Mouse (Mus musculus): ENCODE data around the gene Psmb3. TPM values are rescaled to one million over a fixed set of nuclear protein-coding genes. Genes with fewer than 3 reads are reported as not detected.

The Psmb3 gene
- total and polyA plus RNA-seq, 3 experiments, result 648 to 914 TPM; not detected in 1

- peaks cover 11% of the 10 kb centered on the region for H3K79me2 ChIP-seq (ENCODE audit: control insufficient read depth, insufficient read depth, low read length, poor library complexity)
- H3K4me3 ChIP-seq (ENCODE audit: control insufficient read depth in 1 of 2, insufficient read depth in 1 of 2, low read depth in 2 of 2, low read length in 2 of 2), result peak overlapping the region; percentile 62 to 66
- H3K9ac ChIP-seq (ENCODE audit: control insufficient read depth, low read depth, low read length, poor library complexity, severe bottlenecking), result peak overlapping the region; percentile 53
- peak; percentile 65 for TF ChIP-seq HCFC1 (IDR thresholded peaks at IDR 0.05; ENCODE audit: low read depth, low read length)
- no peak for TF ChIP-seq CHD2 (IDR thresholded peaks at IDR 0.05; ENCODE audit: low read length)
- no peak for TF ChIP-seq E2F4 (IDR thresholded peaks at IDR 0.05; ENCODE audit: borderline replicate concordance, low read depth, low read length)
- TF ChIP-seq POLR2AphosphoS5 (IDR thresholded peaks at IDR 0.05; ENCODE audit: borderline replicate concordance, low read depth, low read length), result no peak
- 0 out of 4 replicates have a peak, but pooled peaks of 1 of the 2 experiments have one; percentile 12 for TF ChIP-seq POLR2A (IDR thresholded peaks at IDR 0.05; ENCODE audit: control insufficient read depth in 1 of 2, insufficient read depth in 1 of 2, low read depth in 1 of 2, low read length in 2 of 2, poor library complexity in 1 of 2)
- no peak for TF ChIP-seq MYC (IDR thresholded peaks at IDR 0.05; ENCODE audit: low read depth, low read length)
- TF ChIP-seq ZNF384 (IDR thresholded peaks at IDR 0.05; ENCODE audit: low read depth, low read length), result no peak
- peak; percentile 34; the same call in 1 of the 2 replicates for TF ChIP-seq ELF1 (IDR thresholded peaks at IDR 0.05; ENCODE audit: low read depth, low read length)
- TF ChIP-seq ETS1 (IDR thresholded peaks at IDR 0.05; ENCODE audit: low read depth, low read length), result 0 out of 2 replicates have a peak, but pooled peaks have one; percentile 20
- TF ChIP-seq ZMIZ1 (IDR thresholded peaks at IDR 0.05; ENCODE audit: low read depth, low read length), result peak; percentile 46; the same call in 1 of the 2 replicates
- TF ChIP-seq UBTF (IDR thresholded peaks at IDR 0.05; ENCODE audit: borderline replicate concordance, insufficient read depth, low read depth, low read length), result no peak
- TF ChIP-seq MAZ (IDR thresholded peaks at IDR 0.05; ENCODE audit: low read depth, low read length), result peak; percentile 87; the same call in 1 of the 2 replicates
- TF ChIP-seq SIN3A (IDR thresholded peaks at IDR 0.05; ENCODE audit: low read length), result no peak; the same call in 1 of the 2 replicates
- TF ChIP-seq GATA1 (IDR thresholded peaks at IDR 0.05; ENCODE audit: low read depth, low read length), result no peak
- no peak for TF ChIP-seq MEF2A (IDR thresholded peaks at IDR 0.05; ENCODE audit: extremely low read depth, insufficient replicate concordance, low read depth, low read length, poor library complexity, severe bottlenecking)
- H3K36me3 ChIP-seq (ENCODE audit: control insufficient read depth in 1 of 2, insufficient read depth in 2 of 2, low read length in 2 of 2), result peaks cover 0 to 7% of the 10 kb centered on the region in 2 experiments; a peak in 2 of 4 replicates
- peak; percentile 69 for DNase-seq (ENCODE audit: low read depth, low spot score)
- peaks cover 8 to 22% of the 10 kb centered on the region in 2 experiments for H3K4me1 ChIP-seq (ENCODE audit: control insufficient read depth in 1 of 2, insufficient read depth in 2 of 2, low read length in 2 of 2)
- H3K27ac ChIP-seq (ENCODE audit: control insufficient read depth, low read depth, low read length), result peak overlapping the region; percentile 1
- H3K9me3 ChIP-seq (replicated peaks; ENCODE audit: insufficient read depth, low read length), result no peaks in the 10 kb centered on the region
- H3K27me3 ChIP-seq (ENCODE audit: control insufficient read depth in 1 of 2, insufficient read depth in 2 of 2, low read length in 2 of 2), result no peaks in the 10 kb centered on the region
Measured at GRCm38 (mm10) chr11:97661648-97662133, 41.5 kb upstream of the Psmb3 start.

GRCm38 (mm10) chr11:97662207-97662892, 40.8 kb upstream of the Psmb3 start:
- H3K9me3 ChIP-seq (replicated peaks; ENCODE audit: insufficient read depth, low read length), result no peaks in the 10 kb centered on the region
- peaks cover 8 to 22% of the 10 kb centered on the region in 2 experiments for H3K4me1 ChIP-seq (ENCODE audit: control insufficient read depth in 1 of 2, insufficient read depth in 2 of 2, low read length in 2 of 2)
- H3K9ac ChIP-seq (ENCODE audit: control insufficient read depth, low read depth, low read length, poor library complexity, severe bottlenecking), result peak overlapping the region; percentile 62
- H3K4me3 ChIP-seq (ENCODE audit: control insufficient read depth in 1 of 2, insufficient read depth in 1 of 2, low read depth in 2 of 2, low read length in 2 of 2), result peak overlapping the region; percentile 62 to 66
- peaks cover 0 to 7% of the 10 kb centered on the region in 2 experiments; a peak in 2 of 4 replicates for H3K36me3 ChIP-seq (ENCODE audit: control insufficient read depth in 1 of 2, insufficient read depth in 2 of 2, low read length in 2 of 2)
- H3K79me2 ChIP-seq (ENCODE audit: control insufficient read depth, insufficient read depth, low read length, poor library complexity), result peaks cover 11% of the 10 kb centered on the region
- peak overlapping the region; percentile 6; the same call in 1 of the 2 replicates for H3K27ac ChIP-seq (ENCODE audit: control insufficient read depth, low read depth, low read length)
- DNase-seq (ENCODE audit: low read depth, low spot score), result peak; percentile 85
- H3K27me3 ChIP-seq (ENCODE audit: control insufficient read depth in 1 of 2, insufficient read depth in 2 of 2, low read length in 2 of 2), result no peaks in the 10 kb centered on the region
- no peak for TF ChIP-seq CHD2 (IDR thresholded peaks at IDR 0.05; ENCODE audit: low read length)
- TF ChIP-seq EP300 (IDR thresholded peaks at IDR 0.05; ENCODE audit: low read depth in 1 of 2, low read length in 2 of 2), result 0 out of 4 replicates have a peak, but pooled peaks of 1 of the 2 experiments have one; percentile 13
- no peak for TF ChIP-seq ZKSCAN1 (IDR thresholded peaks at IDR 0.05; ENCODE audit: low read depth, low read length)
- peak; percentile 68 for TF ChIP-seq MAX (IDR thresholded peaks at IDR 0.05; ENCODE audit: low read length)
- no peak; the same call in 1 of the 2 replicates for TF ChIP-seq SIN3A (IDR thresholded peaks at IDR 0.05; ENCODE audit: low read length)
- TF ChIP-seq MAZ (IDR thresholded peaks at IDR 0.05; ENCODE audit: low read depth, low read length), result peak; percentile 59; the same call in 1 of the 2 replicates
- no peak; the same call in 1 of the 2 replicates for TF ChIP-seq ETS1 (IDR thresholded peaks at IDR 0.05; ENCODE audit: low read depth, low read length)
- TF ChIP-seq NELFE (IDR thresholded peaks at IDR 0.05; ENCODE audit: low read depth, low read length), result peak; percentile 29; the same call in 1 of the 2 replicates
- TF ChIP-seq CHD1 (IDR thresholded peaks at IDR 0.05; ENCODE audit: low read depth, low read length), result peak; percentile 82; the same call in 1 of the 2 replicates
- no peak for TF ChIP-seq MYC (IDR thresholded peaks at IDR 0.05; ENCODE audit: low read depth, low read length)
- TF ChIP-seq ZNF384 (IDR thresholded peaks at IDR 0.05; ENCODE audit: low read depth, low read length), result 0 out of 2 replicates have a peak, but pooled peaks have one; percentile 33
- TF ChIP-seq KAT2A (conservative IDR thresholded peaks at IDR 0.05; ENCODE audit: low read depth, low read length), result no peak
- TF ChIP-seq MXI1 (IDR thresholded peaks at IDR 0.05; ENCODE audit: low read depth, low read length), result peak; percentile 59
- TF ChIP-seq TCF12 (IDR thresholded peaks at IDR 0.05; ENCODE audit: low read depth, low read length), result peak; percentile 5; the same call in 1 of the 2 replicates
- TF ChIP-seq UBTF (IDR thresholded peaks at IDR 0.05; ENCODE audit: borderline replicate concordance, insufficient read depth, low read depth, low read length), result no peak
- TF ChIP-seq RCOR1 (IDR thresholded peaks at IDR 0.05; ENCODE audit: low read depth, low read length), result peak; percentile 33

Measured in MEL (cell line).